26 mouse cellular contexts compared by ENCODE assay signal in genomic region chr1:172990635-172991009, GRCm38 (mm10). TPM values are rescaled to one million over a fixed set of nuclear protein-coding genes. Genes with fewer than 3 reads are reported as not detected.
DNase-seq lines count a peak whose midpoint lies in the region; ATAC-seq and TF ChIP-seq lines count a peak whose summit lies in the region.
"Had no signal": no experiment of that assay in that cellular context is flagged by ENCODE, and none has a peak within 500 bp of the region (broad histone marks: within the 10 kb centered on the region; RNA-seq: fewer than 3 reads in every experiment).

No protein-coding gene starts in this region.

- TF ChIP-seq EP300 in liver, embryonic 14.5 days (IDR thresholded peaks at IDR 0.05; ENCODE audit: low read depth) = no peak

- no peak for DNase-seq in liver, embryonic 14.5 days (ENCODE audit: low read depth in 3 of 3, low spot score in 3 of 3)
- peak; percentile 1 for DNase-seq in yolk sac, embryonic 10.5 days (ENCODE audit: low spot score)
- DNase-seq in left cerebral cortex, postnatal 36 days (ENCODE audit: low spot score in 2 of 2) = no peak
- DNase-seq: adrenal gland, adult 2 months; adrenal gland, postnatal 25 days; cerebellum, adult 18-20 months; cerebellum, adult 9-11 months; cerebellum, postnatal 36 days; forebrain, postnatal 0 days; gastrocnemius, postnatal 14 days; heart, adult 2 months; heart, postnatal 14 days had no signal

- no peaks in the 10 kb centered on the region for H3K27me3 ChIP-seq in intestine, embryonic 15.5 days (replicated peaks)
- H3K27me3 ChIP-seq in intestine, postnatal 0 days (replicated peaks; ENCODE audit: control insufficient read depth, insufficient read depth, low read length) = no peaks in the 10 kb centered on the region
- H3K27me3 ChIP-seq in liver, embryonic 14.5 days (ENCODE audit: control insufficient read depth, insufficient read depth, low read length) = no peaks in the 10 kb centered on the region
- H3K27me3 ChIP-seq in forebrain, embryonic 15.5 days = no peaks in the 10 kb centered on the region
- H3K27me3 ChIP-seq: forebrain, embryonic 12.5 days; heart, embryonic 15.5 days; hindbrain, embryonic 15.5 days had no signal

- no peak for TF ChIP-seq CTCF in intestine, postnatal 0 days (IDR thresholded peaks at IDR 0.05; ENCODE audit: low read depth)
- no peak for TF ChIP-seq CTCF in liver, embryonic 14.5 days (IDR thresholded peaks at IDR 0.05; ENCODE audit: low read depth)

- intact Hi-C loops in left cerebral cortex, postnatal 36 days (cut with DNase I) = no loop called here

- H3K9me3 ChIP-seq in intestine, embryonic 15.5 days = no peaks in the 10 kb centered on the region
- H3K9me3 ChIP-seq in intestine, postnatal 0 days (ENCODE audit: control insufficient read depth) = no peaks in the 10 kb centered on the region
- no peaks in the 10 kb centered on the region for H3K9me3 ChIP-seq in liver, embryonic 14.5 days (ENCODE audit: control insufficient read depth, low read length)
- H3K9me3 ChIP-seq in forebrain, embryonic 15.5 days = no peaks in the 10 kb centered on the region
- H3K9me3 ChIP-seq: embryonic facial prominence, embryonic 10.5 days; forebrain, embryonic 12.5 days; heart, embryonic 15.5 days; hindbrain, embryonic 15.5 days had no signal

- no peak overlapping the region for H3K9ac ChIP-seq in intestine, embryonic 15.5 days
- no peak overlapping the region for H3K9ac ChIP-seq in intestine, postnatal 0 days (ENCODE audit: low read depth, low read length)
- H3K9ac ChIP-seq in liver, embryonic 14.5 days (replicated peaks) = no peak overlapping the region
- no peak overlapping the region for H3K9ac ChIP-seq in forebrain, embryonic 15.5 days (replicated peaks)
- H3K9ac ChIP-seq: forebrain, embryonic 12.5 days; forebrain, postnatal 0 days; heart, embryonic 15.5 days; hindbrain, embryonic 15.5 days had no signal

- H3K36me3 ChIP-seq in intestine, embryonic 15.5 days = no peaks in the 10 kb centered on the region
- no peaks in the 10 kb centered on the region for H3K36me3 ChIP-seq in intestine, postnatal 0 days (ENCODE audit: control insufficient read depth, insufficient read depth)
- H3K36me3 ChIP-seq in liver, embryonic 14.5 days (replicated peaks; ENCODE audit: control insufficient read depth, insufficient read depth, low read depth) = no peaks in the 10 kb centered on the region
- no peaks in the 10 kb centered on the region for H3K36me3 ChIP-seq in forebrain, embryonic 15.5 days
- H3K36me3 ChIP-seq: embryonic facial prominence, embryonic 10.5 days; forebrain, embryonic 12.5 days; heart, embryonic 15.5 days; hindbrain, embryonic 15.5 days had no signal

- peak overlapping the region; percentile 15; the same call in 1 of the 2 replicates for H3K4me3 ChIP-seq in intestine, embryonic 15.5 days (replicated peaks)
- H3K4me3 ChIP-seq in intestine, postnatal 0 days (ENCODE audit: low read depth, low read length) = peak overlapping the region; percentile 25; the same call in 1 of the 2 replicates
- peak overlapping the region; percentile 24 to 36; a peak in 3 of 4 replicates for H3K4me3 ChIP-seq in liver, embryonic 14.5 days (ENCODE audit: insufficient read depth in 1 of 2, low read depth in 2 of 2, low read length in 2 of 2)
- H3K4me3 ChIP-seq in forebrain, embryonic 15.5 days = no peak overlapping the region
- H3K4me3 ChIP-seq: embryonic facial prominence, embryonic 10.5 days; forebrain, embryonic 12.5 days; heart, adult 2 months; heart, embryonic 15.5 days; hindbrain, embryonic 15.5 days had no signal

- H3K4me1 ChIP-seq in intestine, embryonic 15.5 days (replicated peaks) = no peaks in the 10 kb centered on the region
- no peaks in the 10 kb centered on the region for H3K4me1 ChIP-seq in intestine, postnatal 0 days (replicated peaks; ENCODE audit: control insufficient read depth, insufficient read depth, low read length)
- no peaks in the 10 kb centered on the region for H3K4me1 ChIP-seq in liver, embryonic 14.5 days (replicated peaks; ENCODE audit: control insufficient read depth in 2 of 2, insufficient read depth in 2 of 2, low read length in 1 of 2)
- no peaks in the 10 kb centered on the region for H3K4me1 ChIP-seq in forebrain, embryonic 15.5 days
- H3K4me1 ChIP-seq: embryonic facial prominence, embryonic 10.5 days; heart, embryonic 15.5 days had no signal

- H3K4me2 ChIP-seq in intestine, embryonic 15.5 days (replicated peaks) = peak overlapping the region; percentile 37
- H3K4me2 ChIP-seq in intestine, postnatal 0 days (replicated peaks; ENCODE audit: low read depth) = peak overlapping the region; percentile 52
- peak overlapping the region; percentile 33; the same call in 1 of the 2 replicates for H3K4me2 ChIP-seq in liver, embryonic 14.5 days (ENCODE audit: low read depth)
- no peak overlapping the region for H3K4me2 ChIP-seq in forebrain, embryonic 15.5 days (replicated peaks)
- H3K4me2 ChIP-seq: forebrain, embryonic 12.5 days; heart, embryonic 11.5 days; heart, embryonic 15.5 days; hindbrain, embryonic 15.5 days had no signal

- H3K27ac ChIP-seq in intestine, embryonic 15.5 days = 0 out of 2 replicates have a peak overlapping the region, but pooled peaks have one; percentile 28
- no peak overlapping the region for H3K27ac ChIP-seq in intestine, postnatal 0 days (ENCODE audit: low read depth, low read length)
- H3K27ac ChIP-seq in liver, embryonic 14.5 days = no peak overlapping the region
- H3K27ac ChIP-seq in forebrain, embryonic 15.5 days (replicated peaks) = no peak overlapping the region
- H3K27ac ChIP-seq: embryonic facial prominence, embryonic 10.5 days; forebrain, embryonic 12.5 days; heart, adult 2 months; heart, embryonic 15.5 days; hindbrain, embryonic 15.5 days had no signal

- WGBS in intestine, embryonic 15.5 days = 68% methylated on average over 3 of the region's 3 CpGs
- 45% methylated on average over 3 of the region's 3 CpGs for WGBS in intestine, postnatal 0 days
- 50% methylated on average over 3 of the region's 3 CpGs for WGBS in liver, embryonic 14.5 days (ENCODE audit: insufficient replicate concordance)
- 77% methylated on average over 3 of the region's 3 CpGs for WGBS in forebrain, embryonic 15.5 days

- ATAC-seq in intestine, embryonic 15.5 days = peak; percentile 56
- ATAC-seq in intestine, postnatal 0 days = no peak
- ATAC-seq in liver, embryonic 14.5 days (ENCODE audit: insufficient read depth) = no peak
- no peak for ATAC-seq in forebrain, embryonic 15.5 days (replicated peaks)
- no peak for ATAC-seq in erythroid progenitor cell, adult 5-6 weeks (replicated peaks; ENCODE audit: low FRiP score, poor library complexity, severe bottlenecking)
- ATAC-seq: forebrain, postnatal 0 days had no signal

RNA-seq across cellular contexts. Expression of gene Olfr16, which starts 40.4 kb away (rescaled TPM):
- polyA plus RNA-seq in intestine, embryonic 15.5 days (2015; fragmentation: Nextera tagmentation; extraction: Ambion mirVana) = not detected in 2 replicates
- not detected in 2 replicates for polyA plus RNA-seq in intestine, postnatal 0 days (2015; fragmentation: Nextera tagmentation; extraction: Ambion mirVana)
- polyA plus RNA-seq in liver, embryonic 14.5 days (2012; rRNA removed) = not detected in 2 replicates
- not detected in 2 replicates for polyA plus RNA-seq in liver, embryonic 14.5 days (2014; fragmentation: Nextera tagmentation; extraction: Ambion mirVana)
- polyA plus RNA-seq in forebrain, embryonic 15.5 days (2015; fragmentation: Nextera tagmentation; extraction: Ambion mirVana) = not detected in 2 replicates
- not detected for total RNA-seq in left cerebral cortex, postnatal 36 days (2021)
- not detected in 2 replicates for total RNA-seq in erythroid progenitor cell, adult 5-6 weeks (2015; ENCODE audit: low replicate concordance)
- total RNA-seq in erythroid progenitor cell, adult 5-6 weeks (2017; ENCODE audit: low replicate concordance) = not detected in 2 replicates
- total RNA-seq: adrenal gland, adult 2 months; adrenal gland, postnatal 25 days; ES-E14; forebrain, postnatal 0 days; gastrocnemius, adult 18-20 months; gastrocnemius, postnatal 14 days; heart, adult 2 months; heart, postnatal 14 days; hematopoietic stem cell, adult 5-6 weeks had no signal
- polyA plus RNA-seq: adrenal gland, adult 2 months; embryonic facial prominence, embryonic 10.5 days; embryonic facial prominence, embryonic 14.5 days; forebrain, embryonic 12.5 days; forebrain, postnatal 0 days; gonadal fat pad, adult 2 months; heart, adult 2 months; heart, embryonic 11.5 days; heart, embryonic 15.5 days; hindbrain, embryonic 15.5 days had no signal
